Mouse (Mus musculus): Measurements from ENCODE around the gene Gm45837.

DNA sequence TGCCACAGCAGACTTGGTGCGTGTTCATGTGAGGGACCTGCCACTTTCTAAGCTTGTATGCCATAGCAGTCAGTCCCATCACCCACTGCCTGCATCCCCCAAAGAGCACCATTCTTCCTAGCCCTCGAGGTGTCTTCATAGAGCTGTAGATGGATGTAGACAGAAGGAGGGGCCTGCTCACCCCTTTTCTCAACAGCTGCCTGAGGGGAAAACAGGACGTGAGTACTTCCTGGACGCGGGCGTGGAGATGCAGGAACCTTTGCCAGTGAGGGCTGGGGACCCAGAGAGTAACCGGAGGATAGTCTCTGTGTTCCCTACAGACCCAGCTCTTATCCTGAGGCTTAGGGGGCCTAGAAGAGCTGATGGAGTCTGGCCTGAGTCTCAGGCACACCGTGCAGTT lies 47.1 kb downstream of the Gm45837 start:
- no peak for TF ChIP-seq ZC3H11A (IDR thresholded peaks at IDR 0.05; ENCODE audit: borderline replicate concordance, low read depth, low read length)
- no peak for TF ChIP-seq HCFC1 (IDR thresholded peaks at IDR 0.05; ENCODE audit: borderline replicate concordance, insufficient read depth, low read length)
- no peak for TF ChIP-seq ZNF384 (IDR thresholded peaks at IDR 0.05; ENCODE audit: low read depth, low read length)
- TF ChIP-seq MAFK (IDR thresholded peaks at IDR 0.05; ENCODE audit: insufficient read depth, low read depth, low read length): no peak
- no peak for TF ChIP-seq CHD2 (IDR thresholded peaks at IDR 0.05; ENCODE audit: low read depth, low read length)

Data from ES-E14 (cell line).